Mouse (Mus musculus): ENCODE measurements around the gene Nxn.

Nxn gene

GRCm38 (mm10) chr11:76292831-76293230 lies 106.1 kb downstream of the Nxn start:
- DNase-seq, result peak; percentile 35 to 44

DNA sequence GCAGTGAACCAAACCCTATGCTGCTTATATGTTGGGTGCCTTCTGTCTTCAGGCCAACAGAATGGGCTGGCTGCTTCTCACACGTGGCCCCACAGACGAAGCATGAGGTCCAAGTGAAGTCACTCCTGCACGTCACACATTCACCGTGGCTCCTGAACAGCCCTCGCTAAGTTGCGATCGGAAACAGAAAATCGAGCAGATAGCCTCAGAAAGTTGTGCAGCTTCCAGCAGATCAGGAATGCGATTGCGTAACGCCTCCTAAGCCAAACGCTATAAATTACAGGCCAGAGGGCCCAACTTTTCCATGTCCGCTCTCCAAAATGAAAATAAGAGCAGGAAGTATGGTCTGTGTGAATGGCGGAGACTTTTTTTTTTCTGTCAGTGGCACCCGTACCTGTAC lies 106.5 kb downstream of the Nxn start:
- DNase-seq, result no peak

DNA sequence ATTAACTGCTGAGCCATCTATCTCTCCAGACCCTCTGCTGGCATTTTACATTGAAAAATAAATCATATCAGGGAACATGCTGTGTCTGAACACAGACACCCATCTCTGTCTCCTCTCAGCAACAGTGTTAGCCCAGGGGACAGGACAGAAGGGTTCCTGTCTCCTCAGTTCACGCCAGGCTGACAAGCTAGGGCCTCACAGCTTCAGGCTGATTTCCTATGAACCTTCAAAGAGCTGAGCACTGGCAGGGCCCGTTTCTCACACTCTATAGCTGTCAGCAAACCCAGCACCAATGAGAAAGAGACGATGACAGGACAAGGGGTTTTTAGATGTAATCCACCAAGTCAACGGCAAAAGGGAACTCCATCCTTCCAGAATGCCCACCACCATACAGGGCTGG lies 107.0 kb downstream of the Nxn start:
- DNase-seq, result no peak

DNA sequence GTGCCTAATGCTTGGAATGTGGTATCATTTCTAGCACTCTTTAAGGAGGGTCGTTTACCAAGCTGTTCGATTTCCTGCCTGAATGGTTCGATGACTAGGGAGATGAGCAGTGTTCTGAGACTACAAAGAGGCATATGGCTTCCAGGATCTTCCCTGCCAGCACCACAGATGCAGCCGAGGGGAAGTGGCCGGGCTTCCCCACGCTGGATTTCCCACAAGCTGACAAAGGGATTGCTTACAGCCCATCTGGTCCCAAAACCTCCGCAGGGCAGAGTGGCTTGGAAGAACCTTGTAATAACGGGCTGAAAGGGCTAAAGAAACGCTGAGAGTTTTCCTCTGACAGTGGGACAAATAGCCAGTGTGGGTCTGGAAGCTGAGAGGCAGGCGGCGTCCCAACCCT lies 108.6 kb downstream of the Nxn start:
- peak; percentile 90 to 94 for DNase-seq

- DNase-seq, result peak; percentile 46 to 52
These were observed 110.3 kb downstream of the Nxn start for GRCm38 (mm10) chr11:76288645-76289044.

DNA sequence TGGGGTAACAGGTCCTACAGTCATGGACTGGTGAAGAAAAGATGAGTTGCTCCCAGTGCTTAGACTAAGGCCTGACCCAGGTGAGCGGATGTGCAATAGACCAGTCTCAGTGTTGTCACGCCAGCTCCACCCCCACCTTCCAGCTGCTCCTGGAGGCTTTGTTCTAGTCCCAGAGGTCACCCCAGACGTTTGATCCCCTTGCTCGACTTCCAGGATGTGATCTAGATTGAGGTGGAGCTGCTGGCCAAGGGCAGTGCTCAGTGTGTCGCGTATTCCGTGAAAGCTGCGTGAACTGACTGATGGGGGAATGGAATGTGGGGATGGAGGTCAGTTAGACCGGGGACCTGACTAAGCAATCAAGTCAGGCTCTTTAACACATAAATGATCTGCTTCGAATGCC lies 111.6 kb downstream of the Nxn start:
- no peak for DNase-seq

DNA sequence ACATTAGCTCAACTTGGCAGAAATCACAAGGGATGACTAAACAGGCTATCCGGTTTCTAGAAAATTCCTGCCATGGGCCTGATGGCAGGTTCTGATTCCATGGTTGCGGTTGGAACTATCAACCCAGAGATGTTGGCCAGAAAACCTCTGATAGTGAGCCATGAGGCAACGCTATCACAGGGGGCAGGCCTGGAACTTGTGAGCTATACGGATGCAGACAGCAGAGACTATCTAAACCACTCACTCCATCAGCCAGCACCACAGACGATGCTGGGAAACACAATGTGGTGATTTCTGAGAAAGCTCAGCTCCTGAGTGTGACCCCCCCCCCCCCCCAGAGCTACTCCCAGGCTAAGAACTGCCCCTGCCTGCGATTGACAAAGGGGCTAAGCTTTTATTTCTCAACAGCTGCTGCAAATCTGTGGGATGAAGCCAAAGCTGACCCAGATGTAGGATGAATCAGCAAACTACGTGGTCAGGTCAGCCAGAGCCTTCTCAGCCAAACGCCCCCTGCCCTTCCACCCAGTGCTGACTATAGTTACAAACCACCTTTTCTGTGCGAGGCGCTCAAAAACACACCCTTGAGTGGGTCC lies 112.3 kb downstream of the Nxn start:
- no peak for DNase-seq

- no peak for DNase-seq
These were observed 113.4 kb downstream of the Nxn start for GRCm38 (mm10) chr11:76285431-76286075.

- DNase-seq, result no peak
These were observed 115.1 kb downstream of the Nxn start for GRCm38 (mm10) chr11:76283841-76284240.

- no peak for DNase-seq
These were observed 119.0 kb downstream of the Nxn start for GRCm38 (mm10) chr11:76279971-76280370.

- peak; percentile 50 to 65 for DNase-seq
These were observed 119.7 kb downstream of the Nxn start for GRCm38 (mm10) chr11:76278960-76279852.

GRCm38 (mm10) chr11:76272440-76272839 lies 126.5 kb downstream of the Nxn start:
- DNase-seq, result peak; percentile 70 to 73

DNA sequence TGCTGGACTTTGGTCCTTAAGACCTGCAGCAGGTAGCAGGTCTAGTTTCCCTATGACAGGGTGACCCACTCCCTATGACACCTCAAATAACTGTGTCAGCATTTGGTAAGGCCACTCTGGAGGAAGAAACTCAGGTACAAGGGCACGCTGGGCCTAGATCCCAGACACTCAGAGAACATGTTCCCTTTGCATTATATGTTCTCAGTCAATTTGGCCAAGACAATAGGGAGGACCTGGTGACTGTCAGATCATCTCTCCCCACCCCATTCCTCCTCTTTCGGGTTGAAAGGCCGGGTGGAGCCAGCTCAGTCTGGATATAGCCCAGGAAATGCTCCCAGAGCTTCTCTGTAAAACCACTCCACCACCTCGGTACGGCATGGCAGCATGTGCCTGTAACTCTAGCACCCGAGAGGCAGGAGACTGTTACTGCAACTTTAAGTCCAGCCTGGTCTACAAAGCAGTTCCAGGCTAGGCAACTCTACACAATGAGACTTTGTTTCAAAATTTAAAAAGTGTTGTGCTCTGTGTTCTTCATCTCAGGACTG lies 130.3 kb downstream of the Nxn start:
- DNase-seq, result no peak

DNA sequence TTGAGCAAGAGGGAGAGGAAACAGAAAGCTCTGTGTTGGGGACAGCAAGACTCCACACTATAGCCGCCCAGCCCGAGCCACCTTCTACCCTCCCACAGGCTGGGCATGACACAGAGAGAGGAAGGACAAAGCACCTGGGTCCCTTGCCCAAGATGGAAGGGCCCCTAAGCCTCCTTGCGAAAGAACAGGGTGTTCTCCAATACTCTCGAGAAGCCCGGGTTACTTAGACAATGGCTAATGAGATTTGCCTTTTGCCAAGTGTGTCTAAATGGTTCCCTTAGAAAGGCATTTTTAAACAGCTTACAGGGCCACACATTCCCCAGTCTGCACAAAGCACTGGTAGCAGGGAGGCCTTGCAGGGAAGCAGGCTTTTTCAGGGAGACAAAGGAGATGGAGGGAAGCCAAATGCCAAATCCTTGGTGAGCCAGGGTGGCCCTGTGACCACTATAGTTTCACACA lies 130.9 kb downstream of the Nxn start:
- no peak for DNase-seq

- no peak for DNase-seq
These were observed 131.4 kb downstream of the Nxn start for GRCm38 (mm10) chr11:76267550-76267949.

DNA sequence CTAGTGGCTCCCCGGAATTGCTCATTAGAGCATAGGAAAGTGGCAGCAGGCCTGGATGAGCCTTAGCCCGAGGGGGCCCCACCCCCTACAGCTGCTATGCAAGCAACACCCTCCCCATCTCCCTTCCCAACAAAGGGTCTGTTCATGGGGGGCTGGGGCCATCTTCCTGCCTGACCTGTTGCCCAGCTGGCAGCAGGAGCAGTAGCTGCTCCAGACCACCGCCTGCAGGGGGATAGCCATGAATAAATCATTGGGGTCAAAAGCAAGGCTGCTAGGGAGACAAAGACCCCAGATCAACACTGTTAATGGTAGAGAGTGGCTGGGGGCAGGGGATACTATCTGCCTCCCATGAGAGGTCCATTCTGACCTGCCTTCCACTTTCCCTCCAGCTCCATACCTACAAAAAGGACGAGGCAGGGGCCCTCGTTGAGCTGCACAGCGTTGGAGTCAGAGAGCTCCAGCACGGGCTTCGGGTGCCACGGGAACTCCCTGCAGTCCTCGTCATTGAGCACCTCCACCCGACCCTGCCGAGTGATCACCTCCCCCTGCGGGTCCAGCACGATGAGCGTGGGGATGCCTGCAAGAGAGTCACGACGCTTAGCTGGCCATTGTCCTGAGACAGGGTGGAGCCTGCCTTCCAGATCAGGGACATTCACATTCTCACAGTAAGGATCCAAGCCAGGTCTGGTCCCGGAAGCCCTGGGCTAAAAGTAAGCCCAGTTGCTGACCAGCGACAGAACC lies 136.2 kb downstream of the Nxn start:
- peak; percentile 51 to 61 for DNase-seq

DNA sequence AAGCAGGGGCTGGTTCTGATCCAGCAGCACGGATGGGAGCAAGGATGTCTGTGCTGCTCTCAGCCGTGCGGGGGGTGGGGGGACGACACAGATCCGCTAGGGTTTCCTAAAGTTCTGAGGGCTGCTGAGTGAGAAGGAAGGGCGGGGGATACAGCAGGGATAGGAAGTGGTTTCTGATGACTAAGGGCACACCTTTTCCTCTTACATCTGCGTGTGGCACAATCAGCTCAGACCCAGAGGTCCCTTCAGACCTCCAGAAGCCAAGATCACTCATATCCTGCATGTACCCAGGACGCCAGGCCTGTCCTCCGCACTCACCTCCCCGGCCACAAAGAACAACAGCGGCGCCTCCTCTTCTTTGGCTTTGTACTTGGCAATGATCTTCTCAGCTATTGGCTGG lies 137.7 kb downstream of the Nxn start:
- DNase-seq, result peak in 1 of 2 experiments; percentile 47

DNA sequence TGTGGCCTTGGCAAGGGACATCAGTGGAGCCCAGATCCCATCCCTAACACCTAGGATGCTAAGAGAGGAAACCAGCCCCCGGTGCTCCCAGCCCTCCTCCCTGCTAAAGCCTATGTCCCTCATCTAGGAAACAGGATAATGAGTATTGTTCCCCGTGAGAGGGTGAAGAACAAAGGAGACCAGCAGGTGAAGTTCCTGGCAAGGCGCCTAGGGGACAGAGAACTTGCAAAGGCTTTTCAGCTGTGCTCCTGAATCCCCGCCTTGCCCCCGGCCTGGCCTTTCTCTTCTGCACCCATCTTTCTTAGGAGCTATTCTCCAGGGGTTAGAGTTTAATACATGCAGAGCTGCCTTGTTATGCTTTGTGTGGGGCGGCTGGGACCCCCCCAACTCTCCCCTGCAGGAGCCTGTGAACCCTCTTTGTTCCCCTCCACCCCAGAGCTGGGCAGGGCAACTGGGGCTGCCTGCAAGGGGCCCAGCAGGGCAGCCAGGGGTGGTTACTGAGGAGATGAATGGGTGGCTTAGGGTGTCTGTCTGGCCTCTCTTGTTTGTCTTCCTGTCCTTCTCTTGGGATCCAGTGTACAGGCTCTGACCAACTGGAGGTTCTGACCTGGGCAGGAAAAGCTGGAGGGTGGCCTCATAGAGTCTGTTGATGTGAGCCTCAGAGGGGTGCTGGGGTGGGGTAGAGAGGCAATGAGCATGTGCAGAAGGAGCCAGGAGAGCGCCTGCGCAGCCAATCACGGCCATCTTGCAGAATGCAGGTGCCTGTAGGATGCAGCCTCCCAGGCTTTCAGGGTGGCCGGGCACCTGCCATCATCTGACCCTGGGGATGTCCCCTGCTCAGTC lies 138.5 kb downstream of the Nxn start:
- peak; percentile 35 to 43 for DNase-seq

DNA sequence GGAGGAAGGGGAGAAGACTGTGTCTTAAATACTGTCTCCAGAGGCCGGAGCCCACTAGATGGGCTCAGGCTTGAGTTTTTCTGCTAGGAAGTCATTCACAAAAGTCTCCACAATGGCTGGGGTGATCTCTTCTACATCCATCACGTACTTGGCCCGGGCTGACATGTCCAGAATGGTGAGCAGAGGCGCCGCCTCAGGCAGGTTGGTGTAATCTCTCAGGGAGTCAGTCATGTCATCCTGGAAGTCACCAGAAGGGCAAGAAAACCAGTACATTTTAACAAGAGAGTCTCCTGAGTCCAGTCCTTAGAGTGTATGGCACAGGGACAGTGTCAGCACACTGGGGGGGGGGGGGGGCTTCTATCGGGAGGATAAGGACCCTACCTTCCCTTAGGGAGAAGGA lies 140.4 kb downstream of the Nxn start:
- DNase-seq, result peak in 1 of 2 experiments; percentile 27

DNA sequence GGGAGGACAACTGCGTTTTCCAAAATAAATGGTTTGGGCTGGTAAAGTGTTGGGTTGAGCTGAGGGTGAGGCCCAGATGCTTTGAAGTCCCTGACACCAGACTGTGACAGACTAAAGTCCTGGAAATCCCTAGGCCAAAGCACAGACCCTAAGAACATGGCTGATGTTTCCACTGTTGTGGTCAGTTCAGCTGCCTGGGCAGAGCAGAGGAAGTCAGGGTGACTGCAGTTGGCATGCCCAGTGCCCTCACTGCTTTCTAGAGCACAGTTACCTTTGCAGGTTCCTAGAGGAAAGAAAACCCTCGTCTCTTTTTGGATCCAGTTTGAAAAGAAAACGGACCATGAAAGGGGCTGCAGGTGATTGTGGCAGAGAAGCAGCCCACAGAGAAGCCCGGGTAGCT lies 141.6 kb downstream of the Nxn start:
- peak in 1 of 2 experiments; percentile 6 for DNase-seq

GRCm38 (mm10) chr11:76256129-76256528 lies 142.8 kb downstream of the Nxn start:
- no peak for DNase-seq
